Mouse (Mus musculus) thymus, adult 2 months (tissue): ENCODE measurements at regions not wholly inside any gene's neighbourhood (a gene's known extent, or its start where the extent isn't known, plus 50 kb on each side); places are given as distances from the start of the nearest gene placed in this dataset.

Experiments used
- DNase-seq: peaks from one replicate; pipeline ENCODE4 v3.0.0; 2021
- H3K27ac ChIP-seq: fragments of 200-500 bp; 2 replicates; pipeline ENCODE4 v1.5.1; 2012; ENCODE audit warnings: low read length, control low read depth; ENCODE audit not compliant: control insufficient read depth, insufficient read depth
- H3K27me3 ChIP-seq: fragments of 200-500 bp; 2 replicates; pipeline ENCODE4 v1.6.1; 2012; ENCODE audit warnings: mild to moderate bottlenecking, low read length, moderate library complexity, mixed read lengths; ENCODE audit not compliant: control insufficient read depth, insufficient read depth
- H3K36me3 ChIP-seq: fragments of 200-500 bp; 2 replicates; pipeline ENCODE4 v1.6.1; 2012; ENCODE audit warnings: mild to moderate bottlenecking, low read length, moderate library complexity; ENCODE audit not compliant: control insufficient read depth, insufficient read depth
- H3K4me1 ChIP-seq: fragments of 200-500 bp; replicated peaks from 2 replicates; pipeline ENCODE4 v1.6.1; 2012; ENCODE audit warnings: low read length; ENCODE audit not compliant: control insufficient read depth, insufficient read depth
- H3K4me3 ChIP-seq: fragments of 200-500 bp; 2 replicates; pipeline ENCODE4 v1.5.1; 2012; ENCODE audit warnings: mild to moderate bottlenecking, low read length, control low read depth, moderate library complexity; ENCODE audit not compliant: control insufficient read depth, insufficient read depth
- CTCF ChIP-seq: fragments of 200-500 bp; IDR thresholded peaks from 2 replicates; pipeline ENCODE4 v1.5.1; 2012; ENCODE audit warnings: mild to moderate bottlenecking, control low read depth, low read length, moderate library complexity, borderline replicate concordance; ENCODE audit not compliant: control insufficient read depth, poor library complexity, insufficient read depth; ENCODE audit errors: extremely low read depth
- POLR2A ChIP-seq: fragments of 200-500 bp; IDR thresholded peaks from 2 replicates; pipeline ENCODE4 v1.6.1; 2012; ENCODE audit warnings: mild to moderate bottlenecking, low read length, control low read depth, moderate library complexity; ENCODE audit not compliant: control insufficient read depth, poor library complexity, insufficient read depth; ENCODE audit errors: extremely low read depth
- WGBS: fragments of 180-500 bp; shearing (Covaris S2); methylation state at CpG from one replicate; pipeline ENCODE4 v1.1.7; 2018; 5-methylcytosine and 5-hydroxymethylcytosine counted together

GRCm38 (mm10) chr16:12954028-12954427 is 155.5 kb upstream of the Ercc4 start:
- H3K4me1 ChIP-seq, result no peaks in the 10 kb centered on the region
- no peak for TF ChIP-seq POLR2A
- TF ChIP-seq CTCF, result no peak
- no peak for DNase-seq
- no peak overlapping the region for H3K4me3 ChIP-seq
- H3K36me3 ChIP-seq, result no peaks in the 10 kb centered on the region
- no peaks in the 10 kb centered on the region for H3K27me3 ChIP-seq
- WGBS, result 75% methylated on average over 8 of the region's 8 CpGs
- no peak overlapping the region for H3K27ac ChIP-seq

DNA sequence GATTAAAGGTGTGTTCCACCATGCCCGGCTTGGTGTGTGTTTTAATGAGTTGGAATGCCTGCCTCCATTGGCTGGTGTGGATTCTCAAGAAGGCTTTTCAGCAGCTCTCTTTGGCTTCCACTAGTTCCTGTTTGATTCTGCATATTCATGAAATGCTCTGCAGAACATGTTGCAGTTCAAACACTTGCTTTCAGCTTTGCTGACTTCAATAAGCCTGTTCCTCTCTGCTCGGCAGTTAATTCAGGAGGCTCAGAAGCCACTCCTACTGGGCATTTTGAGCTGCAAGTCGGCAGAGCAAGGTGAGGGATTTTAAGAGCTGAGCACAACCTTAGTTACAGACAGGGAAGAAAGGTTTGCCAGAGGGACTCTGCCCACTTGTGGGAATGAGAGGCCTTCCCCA is 153.1 kb upstream of the Ercc4 start:
- Histone ChIP-seq H3K4me1 (no peaks in the 10 kb centered on the region), H3K4me3 (no peak overlapping the region), H3K27ac (no peak overlapping the region), H3K36me3 (no peaks in the 10 kb centered on the region), H3K27me3 (no peaks in the 10 kb centered on the region)
- WGBS, result 39% methylated on average over 3 of the region's 3 CpGs
- no peak for DNase-seq
- no peak for TF ChIP-seq CTCF
- no peak for TF ChIP-seq POLR2A

GRCm38 (mm10) chr16:12960885-12961284 is 148.6 kb upstream of the Ercc4 start:
- no peak overlapping the region for H3K27ac ChIP-seq
- no peak overlapping the region for H3K4me3 ChIP-seq
- WGBS, result 91% methylated on average over 5 of the region's 5 CpGs
- H3K36me3 ChIP-seq, result no peaks in the 10 kb centered on the region
- no peak for DNase-seq
- TF ChIP-seq CTCF (no peak), POLR2A (no peak)
- no peaks in the 10 kb centered on the region for H3K4me1 ChIP-seq
- H3K27me3 ChIP-seq, result no peaks in the 10 kb centered on the region

- Histone ChIP-seq H3K36me3 (no peaks in the 10 kb centered on the region), H3K27me3 (no peaks in the 10 kb centered on the region), H3K27ac (no peak overlapping the region), H3K4me3 (no peak overlapping the region), H3K4me1 (no peaks in the 10 kb centered on the region)
- no peak for DNase-seq
- TF ChIP-seq CTCF (no peak), POLR2A (no peak)
- 69% methylated on average over 1 of the region's 1 CpGs for WGBS
These were observed 126.8 kb upstream of the Ercc4 start for GRCm38 (mm10) chr16:12982681-12983080.

GRCm38 (mm10) chr16:13001288-13001880 is 108.1 kb upstream of the Ercc4 start:
- Histone ChIP-seq H3K4me3 (no peak overlapping the region), H3K27ac (no peak overlapping the region), H3K27me3 (no peaks in the 10 kb centered on the region), H3K36me3 (no peaks in the 10 kb centered on the region), H3K4me1 (no peaks in the 10 kb centered on the region)
- DNase-seq, result no peak
- 79% methylated on average over 1 of the region's 1 CpGs for WGBS
- TF ChIP-seq CTCF, result no peak
- TF ChIP-seq POLR2A, result no peak

DNA sequence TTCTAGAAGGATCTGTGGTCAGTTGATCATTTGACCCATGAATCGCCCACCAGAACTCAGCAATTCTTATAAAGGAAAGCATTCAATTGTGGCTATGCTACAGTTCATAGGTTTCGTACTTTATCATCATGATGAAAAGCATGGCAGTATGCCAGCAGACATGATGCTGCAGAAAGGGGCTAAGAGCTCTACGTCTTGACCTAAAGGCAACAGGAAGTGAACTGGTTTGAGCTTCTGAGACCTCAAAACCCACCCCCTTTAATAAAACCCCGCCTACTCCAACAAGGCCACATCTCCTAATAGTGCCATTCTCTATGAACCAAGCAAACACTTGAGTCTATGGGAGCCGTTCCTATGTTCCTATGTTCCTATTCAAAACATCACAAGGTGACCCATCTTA is 96.6 kb upstream of the Ercc4 start:
- Histone ChIP-seq H3K4me1 (no peaks in the 10 kb centered on the region), H3K27ac (no peak overlapping the region), H3K36me3 (no peaks in the 10 kb centered on the region), H3K27me3 (no peaks in the 10 kb centered on the region), H3K4me3 (no peak overlapping the region)
- no peak for DNase-seq
- TF ChIP-seq CTCF (no peak), POLR2A (no peak)
- 51% methylated on average over 5 of the region's 5 CpGs for WGBS

DNA sequence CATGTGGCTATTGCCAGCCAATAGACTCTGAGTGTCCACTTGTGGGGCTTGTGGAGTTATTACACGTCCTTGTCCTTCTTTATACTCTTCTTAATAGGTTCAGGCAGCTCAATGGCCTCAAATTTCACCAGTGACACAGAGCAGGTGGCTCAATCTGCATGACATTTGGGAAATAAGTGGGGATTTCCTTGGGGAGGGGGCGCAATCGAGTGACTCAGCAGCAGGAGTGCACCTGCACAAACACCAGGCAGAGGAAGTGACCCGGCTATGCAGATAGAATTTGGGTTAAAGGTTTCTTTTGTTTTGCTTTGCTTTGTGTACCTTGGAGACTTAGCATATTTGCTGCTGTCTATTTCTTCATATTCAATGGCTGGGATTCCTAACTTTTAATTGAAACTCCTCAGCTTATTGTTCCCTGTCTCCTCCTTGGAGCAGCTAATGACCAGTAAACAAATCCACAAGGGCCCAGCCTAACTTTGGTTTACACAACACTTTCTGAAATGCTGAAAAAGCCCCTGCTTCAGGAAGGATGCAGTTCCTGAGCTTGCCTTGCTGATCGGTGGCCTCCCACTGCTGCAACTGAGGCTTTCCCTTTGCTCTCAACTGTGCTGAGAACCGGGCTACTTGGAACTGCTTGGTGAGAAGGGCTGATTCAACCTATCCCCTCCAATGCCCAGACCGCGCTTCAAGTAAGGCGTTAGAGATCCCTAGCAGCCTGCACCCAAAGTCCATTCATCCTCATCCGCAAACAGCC is 95.4 kb upstream of the Ercc4 start:
- Histone ChIP-seq H3K4me3 (no peak overlapping the region), H3K4me1 (no peaks in the 10 kb centered on the region), H3K36me3 (no peaks in the 10 kb centered on the region), H3K27me3 (no peaks in the 10 kb centered on the region), H3K27ac (no peak overlapping the region)
- WGBS, result 55% methylated on average over 10 of the region's 10 CpGs
- DNase-seq, result no peak
- TF ChIP-seq CTCF (no peak), POLR2A (no peak)
